Mouse (Mus musculus): ENCODE results near the gene Ikzf1. TPM values are rescaled to one million over a fixed set of nuclear protein-coding genes. Genes with fewer than 3 reads are reported as not detected.

Ikzf1 gene
- polyA plus RNA-seq, 1 experiment from 2014 or later = 1.5 TPM

DNA sequence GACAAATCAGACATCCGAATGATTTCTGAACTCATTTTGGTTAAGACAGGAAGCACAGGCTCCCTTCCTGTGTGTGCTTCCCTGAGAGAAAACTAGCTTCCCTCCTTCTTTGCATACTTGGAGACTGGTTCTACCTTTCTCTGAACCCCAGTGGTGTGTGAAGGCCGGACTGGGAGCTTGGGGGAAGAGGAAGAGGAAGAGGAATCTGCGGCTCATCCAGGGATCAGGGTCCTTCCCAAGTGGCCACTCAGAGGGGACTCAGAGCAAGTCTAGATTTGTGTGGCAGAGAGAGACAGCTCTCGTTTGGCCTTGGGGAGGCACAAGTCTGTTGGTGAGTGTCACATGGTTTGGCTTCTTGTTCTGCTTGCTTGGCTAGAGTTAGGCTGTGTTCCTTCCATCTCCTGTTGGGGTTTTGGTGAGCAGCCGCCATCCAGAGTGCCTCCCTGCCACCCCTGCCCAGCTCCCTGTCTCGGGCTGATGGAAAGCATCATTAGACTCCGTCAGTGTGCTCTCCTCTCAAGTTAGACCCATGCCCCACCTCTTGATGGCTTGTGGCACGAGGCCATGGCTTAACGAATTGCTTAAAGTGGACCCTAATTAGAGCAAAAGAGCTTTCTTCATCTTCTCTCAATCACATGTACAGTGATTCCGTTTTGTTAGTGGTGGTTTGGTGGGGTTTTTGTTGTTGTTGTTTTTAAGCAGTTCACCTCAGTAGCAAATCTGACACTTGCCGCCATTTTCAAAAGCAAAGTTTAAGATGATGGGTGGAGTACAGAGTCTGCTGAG lies 5.4 kb downstream of the Ikzf1 start:
- no peak overlapping the region for H3K4me3 ChIP-seq (ENCODE audit: control insufficient read depth in 1 of 2, insufficient read depth in 1 of 2, low read depth in 1 of 2, low read length in 2 of 2)
- peaks cover 0 to 2% of the 10 kb centered on the region in 2 experiments; a peak in 1 of 4 replicates for H3K4me1 ChIP-seq (ENCODE audit: control insufficient read depth in 2 of 2, insufficient read depth in 2 of 2, low read length in 2 of 2)
- no peak overlapping the region for H3K9ac ChIP-seq (ENCODE audit: low read length)
- H3K27me3 ChIP-seq (ENCODE audit: control insufficient read depth, insufficient read depth, low read length) = peaks cover 32% of the 10 kb centered on the region
- ATAC-seq (ENCODE audit: insufficient number of reproducible peaks, insufficient read depth, low FRiP score, low read depth) = no peak
- no peaks in the 10 kb centered on the region for H3K9me3 ChIP-seq (ENCODE audit: control insufficient read depth, low read length)
- H3K36me3 ChIP-seq (ENCODE audit: control insufficient read depth, insufficient read depth, low read length) = no peaks in the 10 kb centered on the region
- WGBS = 68% methylated on average over 11 of the region's 11 CpGs
- no peak overlapping the region for H3K27ac ChIP-seq (replicated peaks in 1 of 2; ENCODE audit: control insufficient read depth in 1 of 2, insufficient read depth in 1 of 2, low read depth in 2 of 2, low read length in 2 of 2)
- no peak overlapping the region for H3K4me2 ChIP-seq (ENCODE audit: low read length)

GRCm38 (mm10) chr11:11690845-11691196 lies 6.0 kb downstream of the Ikzf1 start:
- 89% methylated on average over 8 of the region's 8 CpGs for WGBS
- Histone ChIP-seq H3K4me2 (ENCODE audit: low read length) (no peak overlapping the region), H3K9ac (ENCODE audit: low read length) (no peak overlapping the region), H3K36me3 (ENCODE audit: control insufficient read depth, insufficient read depth, low read length) (no peaks in the 10 kb centered on the region), H3K4me1 (ENCODE audit: control insufficient read depth in 2 of 2, insufficient read depth in 2 of 2, low read length in 2 of 2) (peaks cover 0 to 2% of the 10 kb centered on the region in 2 experiments; a peak in 1 of 4 replicates), H3K27ac (replicated peaks in 1 of 2; ENCODE audit: control insufficient read depth in 1 of 2, insufficient read depth in 1 of 2, low read depth in 2 of 2, low read length in 2 of 2) (no peak overlapping the region), H3K27me3 (ENCODE audit: control insufficient read depth, insufficient read depth, low read length) (peaks cover 28% of the 10 kb centered on the region), H3K9me3 (ENCODE audit: control insufficient read depth, low read length) (no peaks in the 10 kb centered on the region), H3K4me3 (ENCODE audit: control insufficient read depth in 1 of 2, insufficient read depth in 1 of 2, low read depth in 1 of 2, low read length in 2 of 2) (no peak overlapping the region)
- ATAC-seq (ENCODE audit: insufficient number of reproducible peaks, insufficient read depth, low FRiP score, low read depth) = no peak

DNA sequence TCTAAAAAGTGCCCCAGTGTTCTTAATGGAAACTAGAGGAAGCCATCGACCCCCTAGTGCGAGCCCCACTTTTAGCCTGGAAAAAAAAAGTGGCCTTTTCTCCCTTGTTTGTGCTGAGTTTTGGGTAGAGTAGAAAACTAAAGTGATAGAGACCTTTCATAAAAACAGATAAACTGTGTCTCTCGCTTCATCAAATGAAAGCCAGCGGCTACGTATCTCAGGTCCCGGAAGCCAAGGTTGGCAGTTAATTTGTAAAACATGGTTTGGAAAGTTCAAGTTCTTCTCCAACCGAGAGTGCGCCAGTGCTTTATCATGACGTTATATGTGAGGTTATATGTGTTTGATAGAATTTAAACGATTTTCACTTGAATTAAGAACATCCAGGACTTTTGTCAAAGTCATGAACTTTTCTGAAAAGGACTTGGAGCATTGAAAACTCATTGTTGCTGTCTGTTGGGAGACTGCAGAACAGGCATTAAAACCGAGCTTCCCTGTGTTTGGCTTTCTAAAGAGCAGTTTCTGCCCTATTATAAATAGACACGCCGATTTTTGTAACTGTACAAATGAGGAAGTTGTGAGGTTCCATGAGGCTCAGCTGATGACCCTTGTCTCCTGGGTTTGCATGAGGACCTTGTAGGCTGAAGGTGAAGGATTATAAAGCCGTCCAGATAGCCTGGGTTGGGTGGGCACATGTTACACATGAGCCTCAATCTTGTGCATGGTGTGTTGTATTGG lies 6.7 kb downstream of the Ikzf1 start:
- Histone ChIP-seq H3K4me2 (ENCODE audit: low read length) (no peak overlapping the region), H3K9ac (ENCODE audit: low read length) (no peak overlapping the region)

GRCm38 (mm10) chr11:11692558-11693166 lies 7.9 kb downstream of the Ikzf1 start:
- H3K9ac ChIP-seq (ENCODE audit: low read length) = no peak overlapping the region
- ATAC-seq (ENCODE audit: insufficient number of reproducible peaks, insufficient read depth, low FRiP score, low read depth) = no peak
- H3K27ac ChIP-seq (replicated peaks in 1 of 2; ENCODE audit: control insufficient read depth in 1 of 2, insufficient read depth in 1 of 2, low read depth in 2 of 2, low read length in 2 of 2) = no peak overlapping the region
- no peaks in the 10 kb centered on the region for H3K4me1 ChIP-seq (ENCODE audit: control insufficient read depth in 2 of 2, insufficient read depth in 2 of 2, low read length in 2 of 2)
- H3K4me2 ChIP-seq (ENCODE audit: low read length) = no peak overlapping the region
- H3K27me3 ChIP-seq (ENCODE audit: control insufficient read depth, insufficient read depth, low read length) = peaks cover 14% of the 10 kb centered on the region
- H3K9me3 ChIP-seq (ENCODE audit: control insufficient read depth, low read length) = no peaks in the 10 kb centered on the region
- no peaks in the 10 kb centered on the region for H3K36me3 ChIP-seq (ENCODE audit: control insufficient read depth, insufficient read depth, low read length)
- no peak overlapping the region for H3K4me3 ChIP-seq (ENCODE audit: control insufficient read depth in 1 of 2, insufficient read depth in 1 of 2, low read depth in 1 of 2, low read length in 2 of 2)
- 87% methylated on average over 10 of the region's 10 CpGs for WGBS

More for the DNA sequence above, 6.7 kb downstream of the Ikzf1 start:
- Histone ChIP-seq H3K36me3 (ENCODE audit: control insufficient read depth, insufficient read depth, low read length) (no peaks in the 10 kb centered on the region), H3K27ac (replicated peaks in 1 of 2; ENCODE audit: control insufficient read depth in 1 of 2, insufficient read depth in 1 of 2, low read depth in 2 of 2, low read length in 2 of 2) (no peak overlapping the region), H3K4me1 (ENCODE audit: control insufficient read depth in 2 of 2, insufficient read depth in 2 of 2, low read length in 2 of 2) (peaks cover 0 to 1% of the 10 kb centered on the region in 2 experiments; a peak in 1 of 4 replicates), H3K9me3 (ENCODE audit: control insufficient read depth, low read length) (no peaks in the 10 kb centered on the region), H3K4me3 (ENCODE audit: control insufficient read depth in 1 of 2, insufficient read depth in 1 of 2, low read depth in 1 of 2, low read length in 2 of 2) (no peak overlapping the region), H3K27me3 (ENCODE audit: control insufficient read depth, insufficient read depth, low read length) (peaks cover 21% of the 10 kb centered on the region)
- 85% methylated on average over 14 of the region's 14 CpGs for WGBS
- no peak for ATAC-seq (ENCODE audit: insufficient number of reproducible peaks, insufficient read depth, low FRiP score, low read depth)

DNA sequence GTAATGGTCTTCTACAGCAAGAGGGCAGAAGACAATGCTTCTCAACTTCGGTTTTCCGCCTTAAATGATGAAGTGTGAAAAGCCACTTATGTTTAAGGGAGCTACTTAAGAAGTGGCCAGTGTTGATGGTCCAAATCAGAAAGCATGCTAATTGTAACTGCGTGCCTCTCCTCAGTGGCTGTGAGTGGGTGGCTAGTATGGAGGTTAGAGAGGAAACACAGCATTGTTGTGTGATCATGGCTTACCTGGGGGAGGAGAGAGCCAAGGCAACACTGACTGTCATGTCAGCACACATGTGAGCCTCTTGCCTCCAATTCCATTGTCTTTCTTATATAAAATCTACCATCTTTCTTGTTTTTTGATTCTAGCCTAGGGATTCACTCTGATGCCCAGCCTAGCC lies 8.6 kb downstream of the Ikzf1 start:
- Histone ChIP-seq H3K4me1 (ENCODE audit: control insufficient read depth in 2 of 2, insufficient read depth in 2 of 2, low read length in 2 of 2) (no peaks in the 10 kb centered on the region), H3K27ac (replicated peaks in 1 of 2; ENCODE audit: control insufficient read depth in 1 of 2, insufficient read depth in 1 of 2, low read depth in 2 of 2, low read length in 2 of 2) (no peak overlapping the region), H3K4me3 (ENCODE audit: control insufficient read depth in 1 of 2, insufficient read depth in 1 of 2, low read depth in 1 of 2, low read length in 2 of 2) (no peak overlapping the region), H3K9ac (ENCODE audit: low read length) (no peak overlapping the region), H3K27me3 (ENCODE audit: control insufficient read depth, insufficient read depth, low read length) (peaks cover 7% of the 10 kb centered on the region), H3K36me3 (ENCODE audit: control insufficient read depth, insufficient read depth, low read length) (no peaks in the 10 kb centered on the region), H3K4me2 (ENCODE audit: low read length) (no peak overlapping the region), H3K9me3 (ENCODE audit: control insufficient read depth, low read length) (no peaks in the 10 kb centered on the region)
- WGBS = 65% methylated on average over 3 of the region's 3 CpGs
- ATAC-seq (ENCODE audit: insufficient number of reproducible peaks, insufficient read depth, low FRiP score, low read depth) = no peak

GRCm38 (mm10) chr11:11694072-11694471 lies 9.3 kb downstream of the Ikzf1 start:
- ATAC-seq (ENCODE audit: insufficient number of reproducible peaks, insufficient read depth, low FRiP score, low read depth) = no peak
- Histone ChIP-seq H3K4me1 (ENCODE audit: control insufficient read depth in 2 of 2, insufficient read depth in 2 of 2, low read length in 2 of 2) (no peaks in the 10 kb centered on the region), H3K27ac (replicated peaks in 1 of 2; ENCODE audit: control insufficient read depth in 1 of 2, insufficient read depth in 1 of 2, low read depth in 2 of 2, low read length in 2 of 2) (no peak overlapping the region), H3K36me3 (ENCODE audit: control insufficient read depth, insufficient read depth, low read length) (no peaks in the 10 kb centered on the region), H3K9me3 (ENCODE audit: control insufficient read depth, low read length) (no peaks in the 10 kb centered on the region), H3K4me2 (ENCODE audit: low read length) (no peak overlapping the region), H3K27me3 (ENCODE audit: control insufficient read depth, insufficient read depth, low read length) (peaks cover 2% of the 10 kb centered on the region; the same call in 1 of the 2 replicates), H3K9ac (ENCODE audit: low read length) (no peak overlapping the region), H3K4me3 (ENCODE audit: control insufficient read depth in 1 of 2, insufficient read depth in 1 of 2, low read depth in 1 of 2, low read length in 2 of 2) (no peak overlapping the region)
- WGBS = 62% methylated on average over 2 of the region's 2 CpGs

DNA sequence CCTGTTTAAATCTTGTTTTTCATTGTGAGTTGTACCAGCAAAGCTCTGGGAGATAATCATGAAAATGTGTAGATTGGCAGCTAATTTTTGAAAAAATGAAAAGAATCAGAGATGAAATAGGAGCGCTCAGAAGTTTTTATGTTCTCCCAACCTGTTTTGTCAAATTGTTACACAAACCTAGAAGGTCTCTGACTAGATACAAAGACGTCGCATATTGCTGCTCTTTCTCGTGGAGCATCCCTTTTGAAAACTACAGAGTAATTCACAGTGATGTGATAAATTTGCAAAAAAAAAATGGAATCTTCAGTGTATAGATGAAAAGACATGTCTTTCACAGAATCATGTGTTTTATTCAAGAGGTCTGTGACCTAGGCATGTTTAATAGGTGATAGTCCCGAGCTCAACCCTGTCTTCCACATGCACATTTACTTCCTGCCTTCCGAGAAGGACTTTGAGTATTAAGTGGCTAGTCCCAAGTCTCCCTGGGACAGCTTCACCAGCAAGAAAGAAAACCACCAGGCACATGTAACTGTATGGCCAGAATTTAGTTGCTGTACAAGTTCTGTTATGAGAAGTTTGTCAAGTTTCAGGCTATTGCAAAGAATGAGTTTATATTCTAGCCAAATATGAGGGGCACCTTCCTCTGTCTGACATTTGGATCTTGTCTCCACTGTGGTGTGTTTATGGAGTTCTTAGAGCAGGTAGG lies 9.8 kb downstream of the Ikzf1 start:
- Histone ChIP-seq H3K4me1 (ENCODE audit: control insufficient read depth in 2 of 2, insufficient read depth in 2 of 2, low read length in 2 of 2) (no peaks in the 10 kb centered on the region), H3K4me3 (ENCODE audit: control insufficient read depth in 1 of 2, insufficient read depth in 1 of 2, low read depth in 1 of 2, low read length in 2 of 2) (no peak overlapping the region), H3K27me3 (ENCODE audit: control insufficient read depth, insufficient read depth, low read length) (no peaks in the 10 kb centered on the region; the same call in 1 of the 2 replicates), H3K36me3 (ENCODE audit: control insufficient read depth, insufficient read depth, low read length) (no peaks in the 10 kb centered on the region), H3K9me3 (ENCODE audit: control insufficient read depth, low read length) (no peaks in the 10 kb centered on the region), H3K27ac (replicated peaks in 1 of 2; ENCODE audit: control insufficient read depth in 1 of 2, insufficient read depth in 1 of 2, low read depth in 2 of 2, low read length in 2 of 2) (no peak overlapping the region), H3K4me2 (ENCODE audit: low read length) (no peak overlapping the region), H3K9ac (ENCODE audit: low read length) (no peak overlapping the region)
- no peak for ATAC-seq (ENCODE audit: insufficient number of reproducible peaks, insufficient read depth, low FRiP score, low read depth)
- 78% methylated on average over 6 of the region's 6 CpGs for WGBS

Data from heart, embryonic 14.5 days (tissue).